Mouse (Mus musculus): Measurements from ENCODE around the gene Mrpl52. TPM values are rescaled to one million over a fixed set of nuclear protein-coding genes. Genes with fewer than 3 reads are reported as not detected.

The Mrpl52 gene
- 103 and 131 TPM in 2 replicates for total RNA-seq (2017)

DNA sequence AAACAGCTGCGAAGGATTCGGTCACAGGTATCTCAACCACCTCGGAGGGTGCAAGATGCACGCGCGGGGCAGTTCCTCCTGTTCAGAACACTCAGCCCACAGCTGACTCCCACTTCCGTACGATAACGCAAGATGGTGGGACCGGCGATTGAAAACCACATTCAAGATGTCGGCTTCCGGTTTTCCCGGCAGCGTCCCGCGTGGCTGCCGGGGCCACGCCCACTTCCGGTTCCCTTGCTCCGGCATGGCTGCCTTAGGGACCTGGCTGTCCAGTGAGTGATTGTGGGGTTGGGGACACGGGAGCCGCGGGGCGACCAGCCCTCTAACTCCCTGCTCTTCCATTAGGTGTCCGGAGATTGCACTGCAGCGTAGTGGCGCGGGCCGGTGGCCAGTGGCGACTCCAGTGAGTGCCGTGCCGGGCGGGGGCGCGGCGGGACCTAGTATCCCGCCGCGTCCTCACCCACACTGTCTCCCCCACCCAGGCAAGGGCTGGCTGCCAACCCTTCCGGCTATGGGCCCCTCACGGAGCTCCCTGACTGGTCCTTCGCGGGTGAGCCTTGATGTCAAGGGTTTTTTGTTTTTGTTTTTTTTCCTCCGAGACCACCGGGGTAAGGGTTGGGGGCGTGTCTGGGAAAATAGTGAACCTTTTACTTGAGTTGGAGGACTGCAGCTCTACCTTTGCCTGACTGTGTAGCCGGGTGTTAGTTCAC is at the start of gene Mrpl52:
Gene Mrpl52 (plus strand): TSS at position 221 of the 710 bp plus-strand sequence.
- ATAC-seq (replicated peaks in 1 of 2; ENCODE audit: insufficient read depth in 1 of 2, low FRiP score in 2 of 2, low TSS enrichment in 1 of 2, low read depth in 1 of 2, poor library complexity in 2 of 2, severe bottlenecking in 2 of 2), result peak; percentile 72 to 78

DNA sequence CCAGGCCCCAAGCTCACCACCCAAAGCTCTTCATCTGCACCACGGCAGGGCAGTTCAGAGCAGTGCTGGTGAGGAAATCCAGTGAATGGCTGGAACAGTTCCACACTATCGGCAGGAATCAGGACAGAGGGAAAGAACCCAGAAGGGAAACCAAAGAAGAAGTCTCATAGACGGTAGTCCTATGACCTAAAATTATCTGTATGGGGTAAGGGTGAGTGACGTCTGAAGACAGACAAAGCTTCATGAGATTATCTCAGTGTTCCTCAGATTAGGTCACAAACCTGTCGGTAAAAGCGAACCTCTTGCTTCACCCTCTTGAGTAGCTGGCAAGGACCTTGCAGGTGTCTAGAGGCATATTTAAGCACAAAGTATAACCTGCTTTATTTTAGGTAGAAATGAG is 49.5 kb upstream of the Mrpl52 start:
- ATAC-seq (replicated peaks in 1 of 2; ENCODE audit: insufficient read depth in 1 of 2, low FRiP score in 2 of 2, low TSS enrichment in 1 of 2, low read depth in 1 of 2, poor library complexity in 2 of 2, severe bottlenecking in 2 of 2), result no peak

DNA sequence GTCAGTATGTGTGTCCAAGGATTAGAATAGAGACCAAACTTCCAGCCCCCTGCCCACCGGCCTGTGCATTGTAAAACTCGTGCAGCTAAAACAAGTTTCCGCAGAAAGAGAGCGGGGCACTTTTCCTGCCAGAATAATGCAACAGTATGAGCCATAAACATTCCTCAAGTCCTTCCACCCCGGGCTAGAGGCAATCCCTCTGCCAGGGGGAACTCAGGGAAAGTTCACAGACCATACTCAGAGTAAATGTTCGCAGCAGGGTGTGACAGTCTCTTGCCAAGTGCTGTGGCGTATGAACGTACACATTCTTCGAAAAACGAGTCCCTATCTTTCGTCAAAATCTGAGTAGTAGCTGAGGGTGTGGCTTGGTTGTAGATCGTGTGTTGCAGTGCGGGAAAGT is 47.1 kb upstream of the Mrpl52 start:
- ATAC-seq (replicated peaks in 1 of 2; ENCODE audit: insufficient read depth in 1 of 2, low FRiP score in 2 of 2, low TSS enrichment in 1 of 2, low read depth in 1 of 2, poor library complexity in 2 of 2, severe bottlenecking in 2 of 2), result no peak

DNA sequence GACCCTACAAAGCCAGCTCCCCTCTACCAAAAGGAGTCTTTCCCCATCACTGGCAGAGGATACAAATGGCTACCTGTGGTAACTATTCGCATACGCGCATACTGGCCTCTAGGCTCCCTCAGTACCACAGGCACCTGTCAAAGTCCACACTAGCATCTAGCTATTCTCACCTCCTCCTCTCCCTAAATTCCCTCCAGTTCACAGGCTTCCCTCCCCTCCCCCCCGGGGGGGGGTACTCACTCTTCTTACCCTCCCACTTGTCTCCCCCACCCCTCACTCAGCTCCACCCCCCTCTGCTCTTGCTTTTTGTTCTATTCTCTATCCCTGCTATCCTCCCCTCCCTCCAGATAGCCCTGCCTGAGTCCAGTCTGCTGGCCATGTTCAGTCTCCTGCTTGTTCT is 46.1 kb upstream of the Mrpl52 start:
- no peak for ATAC-seq (replicated peaks in 1 of 2; ENCODE audit: insufficient read depth in 1 of 2, low FRiP score in 2 of 2, low TSS enrichment in 1 of 2, low read depth in 1 of 2, poor library complexity in 2 of 2, severe bottlenecking in 2 of 2)

DNA sequence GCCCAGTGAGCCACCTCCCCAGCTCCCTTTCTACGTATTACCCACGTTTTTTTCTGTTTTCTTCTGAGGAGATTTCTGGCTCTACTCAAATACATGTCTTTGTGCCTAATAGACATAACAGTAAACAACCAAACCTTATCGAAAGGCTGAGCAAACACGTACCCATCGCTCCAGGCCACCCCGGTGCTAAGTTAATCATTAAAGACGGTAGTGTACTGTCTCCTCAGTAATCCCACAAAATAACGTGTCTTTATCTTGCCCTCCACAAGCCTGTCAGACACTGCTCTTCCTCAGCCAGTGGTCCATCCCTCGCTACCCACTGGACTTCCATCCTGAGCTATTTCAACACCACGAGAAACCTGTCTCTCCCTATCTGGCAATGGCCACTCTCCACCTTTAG is 44.9 kb upstream of the Mrpl52 start:
- no peak for ATAC-seq (replicated peaks in 1 of 2; ENCODE audit: insufficient read depth in 1 of 2, low FRiP score in 2 of 2, low TSS enrichment in 1 of 2, low read depth in 1 of 2, poor library complexity in 2 of 2, severe bottlenecking in 2 of 2)

DNA sequence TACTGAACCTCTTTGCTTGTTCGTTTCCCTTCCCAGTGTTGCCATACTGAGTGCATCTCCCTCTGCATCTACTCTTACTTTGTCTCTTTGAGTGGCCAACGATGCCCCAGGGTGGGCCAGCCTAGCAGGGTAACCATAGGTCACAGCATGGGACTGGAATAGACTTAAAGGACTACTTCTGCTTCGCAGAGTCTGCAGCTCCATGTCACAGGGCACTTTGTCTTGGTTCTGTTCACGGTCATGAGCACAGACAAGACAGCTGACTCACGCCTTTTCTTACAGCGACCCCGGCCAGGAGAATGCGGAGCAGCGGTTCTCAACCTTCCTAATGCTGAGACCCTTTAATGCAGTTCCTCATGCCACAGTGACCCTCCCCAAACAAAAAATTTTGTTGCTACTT is 44.1 kb upstream of the Mrpl52 start:
- no peak for ATAC-seq (replicated peaks in 1 of 2; ENCODE audit: insufficient read depth in 1 of 2, low FRiP score in 2 of 2, low TSS enrichment in 1 of 2, low read depth in 1 of 2, poor library complexity in 2 of 2, severe bottlenecking in 2 of 2)

DNA sequence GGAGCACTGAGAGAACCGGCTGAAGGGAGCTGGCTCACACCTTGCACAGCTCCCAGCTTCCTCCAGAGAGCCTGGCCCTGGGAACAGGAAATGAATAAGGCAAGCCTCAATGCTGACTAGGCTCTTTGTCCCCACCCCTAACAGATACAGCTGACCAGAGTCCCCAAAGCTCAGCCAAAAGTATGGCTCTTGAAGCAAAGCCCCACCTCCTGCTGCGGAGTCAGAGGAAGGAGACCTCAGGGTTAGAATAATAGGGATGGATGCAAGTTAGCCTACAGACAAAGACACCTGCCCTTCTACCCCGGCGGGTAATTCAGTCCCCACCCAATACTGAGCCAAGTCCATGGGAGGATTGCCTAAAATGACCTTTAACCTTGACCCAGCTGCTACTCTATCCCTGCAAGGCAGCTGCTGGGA is 43.3 kb upstream of the Mrpl52 start:
- ATAC-seq (replicated peaks in 1 of 2; ENCODE audit: insufficient read depth in 1 of 2, low FRiP score in 2 of 2, low TSS enrichment in 1 of 2, low read depth in 1 of 2, poor library complexity in 2 of 2, severe bottlenecking in 2 of 2), result peak; percentile 30 to 48; a peak in 2 of 4 replicates

DNA sequence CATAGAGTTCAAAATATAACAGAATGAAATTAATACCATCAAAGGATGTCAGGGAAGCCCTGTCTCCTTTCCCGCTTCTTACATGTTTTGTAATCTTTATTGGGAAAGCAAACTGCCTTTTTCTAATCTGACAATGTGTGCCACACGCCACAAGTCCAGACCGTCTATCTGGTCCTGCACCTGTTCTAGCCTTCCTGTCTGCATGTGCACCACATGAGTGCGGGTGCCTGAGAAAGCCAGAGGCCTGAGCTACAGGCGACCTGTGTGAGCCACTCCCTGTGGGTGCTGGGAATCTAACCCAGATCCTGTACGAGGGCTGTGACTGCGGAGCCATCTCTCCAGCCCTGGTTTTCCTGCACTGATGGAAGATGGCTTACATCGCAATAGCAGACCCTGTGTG is 42.3 kb upstream of the Mrpl52 start:
- no peak; a peak in 1 of 4 replicates for ATAC-seq (replicated peaks in 1 of 2; ENCODE audit: insufficient read depth in 1 of 2, low FRiP score in 2 of 2, low TSS enrichment in 1 of 2, low read depth in 1 of 2, poor library complexity in 2 of 2, severe bottlenecking in 2 of 2)

DNA sequence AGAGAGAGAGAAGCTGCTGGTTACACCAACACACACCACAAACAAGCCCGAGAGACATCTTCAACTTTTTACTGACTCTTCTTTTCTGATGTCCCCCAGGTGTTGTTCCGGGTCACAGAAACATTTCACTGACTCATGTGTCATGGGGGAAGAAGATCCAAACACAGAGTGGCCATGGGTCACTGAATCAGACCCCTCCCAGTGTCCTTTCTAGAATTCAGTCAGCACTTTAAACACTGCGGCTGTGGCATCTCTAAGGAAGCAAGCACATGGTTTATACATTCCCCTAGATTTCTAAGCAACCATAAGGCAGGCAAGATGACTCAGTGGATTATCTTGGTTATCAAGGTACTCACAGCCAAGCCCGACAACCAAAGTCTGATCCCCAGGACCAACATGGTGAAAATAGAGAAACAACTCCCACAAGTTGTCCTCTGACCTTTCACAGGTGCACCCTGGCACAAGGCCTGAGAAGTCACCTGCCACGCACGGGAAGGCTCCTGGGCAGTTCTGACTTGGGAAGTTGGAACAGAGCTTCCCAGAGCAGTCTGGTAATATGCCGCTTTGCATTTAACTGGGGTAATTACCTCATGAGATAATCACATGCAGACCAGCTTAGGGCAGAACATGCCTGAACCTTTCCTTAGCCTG is 40.6 kb upstream of the Mrpl52 start:
- no peak for ATAC-seq (replicated peaks in 1 of 2; ENCODE audit: insufficient read depth in 1 of 2, low FRiP score in 2 of 2, low TSS enrichment in 1 of 2, low read depth in 1 of 2, poor library complexity in 2 of 2, severe bottlenecking in 2 of 2)

DNA sequence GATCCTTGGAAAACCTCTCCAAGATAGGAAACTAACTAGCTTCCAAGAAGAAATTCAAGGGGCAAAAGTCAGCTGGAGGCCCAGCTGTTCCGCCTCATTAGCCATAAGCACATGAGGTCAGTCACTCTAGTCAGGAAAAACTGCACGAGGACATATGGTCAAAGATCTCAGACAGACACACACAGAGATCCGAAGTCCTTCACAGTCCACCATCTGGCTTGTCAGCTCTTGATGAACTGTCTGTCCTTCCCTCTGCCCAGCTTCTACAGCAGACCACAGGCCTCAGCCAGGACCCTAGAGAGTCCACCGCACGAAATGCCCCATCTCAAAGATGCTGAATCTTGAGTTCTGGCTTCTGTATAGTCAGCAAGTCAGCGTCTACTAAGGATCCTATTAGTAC is 39.2 kb upstream of the Mrpl52 start:
- ATAC-seq (replicated peaks in 1 of 2; ENCODE audit: insufficient read depth in 1 of 2, low FRiP score in 2 of 2, low TSS enrichment in 1 of 2, low read depth in 1 of 2, poor library complexity in 2 of 2, severe bottlenecking in 2 of 2), result no peak

DNA sequence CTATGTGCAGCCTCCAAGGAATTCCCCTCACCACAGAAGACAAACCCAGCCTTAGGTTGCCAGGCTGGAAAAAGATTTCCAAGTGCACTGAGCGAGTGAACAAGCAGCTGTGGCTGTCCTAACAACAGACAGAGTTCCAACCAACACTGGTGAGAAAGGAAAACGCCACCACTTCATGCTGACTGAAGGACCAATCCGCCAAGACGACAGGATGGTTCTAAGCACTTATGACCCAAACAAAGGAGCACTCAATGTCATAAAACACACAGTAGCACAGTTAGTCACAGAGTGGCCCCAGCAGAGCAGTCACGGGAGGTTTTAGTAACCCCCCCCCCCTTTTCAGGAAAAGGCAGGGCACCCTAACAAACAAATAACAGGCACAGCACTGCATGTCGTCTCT is 35.9 kb upstream of the Mrpl52 start:
- ATAC-seq (replicated peaks in 1 of 2; ENCODE audit: insufficient read depth in 1 of 2, low FRiP score in 2 of 2, low TSS enrichment in 1 of 2, low read depth in 1 of 2, poor library complexity in 2 of 2, severe bottlenecking in 2 of 2), result no peak

DNA sequence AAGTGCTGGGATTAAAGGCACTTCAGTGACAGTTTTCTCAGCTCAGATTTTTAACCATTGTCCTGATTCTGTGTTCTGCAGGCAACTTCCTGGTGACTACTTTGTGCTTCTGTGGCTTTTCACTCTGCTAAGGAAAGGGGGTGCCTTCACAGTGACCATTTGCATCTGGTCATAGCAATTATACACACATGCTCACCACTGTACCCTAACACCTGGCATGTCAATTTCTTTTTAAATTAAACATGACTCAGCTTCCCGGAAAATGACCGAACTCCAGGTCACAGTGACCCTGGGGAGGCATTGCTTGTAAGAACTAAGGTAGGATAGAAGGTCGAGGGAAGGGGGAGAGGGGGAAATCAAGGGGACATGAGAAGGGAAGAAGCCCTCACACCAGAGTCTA is 32.9 kb upstream of the Mrpl52 start:
- no peak for ATAC-seq (replicated peaks in 1 of 2; ENCODE audit: insufficient read depth in 1 of 2, low FRiP score in 2 of 2, low TSS enrichment in 1 of 2, low read depth in 1 of 2, poor library complexity in 2 of 2, severe bottlenecking in 2 of 2)

DNA sequence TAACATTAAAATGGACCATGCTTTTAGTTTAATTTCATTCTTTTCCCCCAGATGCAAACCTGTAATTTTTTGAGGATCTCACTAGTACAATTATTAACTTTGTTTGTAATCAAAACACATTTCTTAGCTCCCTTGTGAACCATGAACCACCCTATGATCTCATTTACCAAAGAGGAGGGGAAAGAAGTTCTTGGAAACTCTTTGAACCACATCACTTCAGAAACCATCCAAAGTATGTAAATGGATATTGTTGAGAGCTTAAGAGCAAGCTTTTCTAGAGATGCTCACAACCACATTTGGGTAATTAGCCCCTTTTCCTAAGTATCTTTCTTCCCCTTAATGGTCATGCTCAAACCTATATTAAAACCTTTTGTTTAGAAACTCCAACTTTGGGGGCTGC is 32.4 kb upstream of the Mrpl52 start:
- no peak for ATAC-seq (replicated peaks in 1 of 2; ENCODE audit: insufficient read depth in 1 of 2, low FRiP score in 2 of 2, low TSS enrichment in 1 of 2, low read depth in 1 of 2, poor library complexity in 2 of 2, severe bottlenecking in 2 of 2)

DNA sequence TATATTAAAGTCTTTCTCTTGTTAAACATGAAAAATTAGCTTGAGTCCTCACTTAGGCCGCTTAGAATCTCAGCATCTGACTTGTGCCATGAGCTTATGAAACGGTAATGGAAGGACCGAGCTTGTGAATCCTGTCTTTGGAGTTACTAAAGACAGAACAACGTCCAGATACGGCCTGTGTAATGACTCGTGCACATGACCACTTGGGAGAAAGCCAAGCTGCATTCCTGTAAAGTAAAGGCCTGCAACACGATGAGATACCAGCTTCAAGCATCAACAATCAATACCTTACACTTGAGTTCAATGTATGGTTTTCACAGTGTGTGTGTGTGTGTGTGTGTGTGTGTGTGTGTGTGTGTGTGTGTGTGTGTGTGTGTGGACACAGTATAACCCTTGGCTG is 30.0 kb upstream of the Mrpl52 start:
- no peak for ATAC-seq (replicated peaks in 1 of 2; ENCODE audit: insufficient read depth in 1 of 2, low FRiP score in 2 of 2, low TSS enrichment in 1 of 2, low read depth in 1 of 2, poor library complexity in 2 of 2, severe bottlenecking in 2 of 2)

DNA sequence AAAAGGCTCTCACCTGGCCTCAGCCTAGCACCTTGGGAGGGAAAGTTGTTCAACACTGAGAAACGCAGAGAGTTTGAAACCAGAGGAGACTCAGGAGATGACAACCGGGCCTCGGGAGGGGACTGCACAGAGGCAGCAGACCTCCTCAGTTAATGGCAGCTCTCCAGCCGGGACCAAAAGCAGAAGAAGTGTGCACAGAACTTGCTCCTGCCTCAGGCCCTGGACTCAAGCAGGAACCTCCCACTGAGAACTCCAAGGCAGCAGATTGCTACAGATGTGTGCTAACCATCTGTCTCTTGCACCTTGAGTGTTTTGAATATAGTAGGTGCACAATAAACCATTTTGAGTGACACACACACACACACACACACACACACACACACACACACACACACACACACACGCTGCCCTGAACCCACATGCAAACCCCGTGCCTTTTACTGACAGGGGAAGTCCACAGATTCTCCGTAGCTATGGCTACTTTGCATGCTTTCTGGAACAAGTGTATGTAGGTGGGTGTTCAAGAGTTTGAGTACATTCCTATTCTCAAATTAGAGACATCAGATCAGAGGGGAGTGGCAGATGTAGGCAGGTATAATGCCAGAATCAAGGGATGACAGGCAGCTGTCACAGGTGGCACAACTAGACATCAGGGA is 28.7 kb upstream of the Mrpl52 start:
- peak; percentile 37 to 58; a peak in 2 of 4 replicates for ATAC-seq (replicated peaks in 1 of 2; ENCODE audit: insufficient read depth in 1 of 2, low FRiP score in 2 of 2, low TSS enrichment in 1 of 2, low read depth in 1 of 2, poor library complexity in 2 of 2, severe bottlenecking in 2 of 2)

DNA sequence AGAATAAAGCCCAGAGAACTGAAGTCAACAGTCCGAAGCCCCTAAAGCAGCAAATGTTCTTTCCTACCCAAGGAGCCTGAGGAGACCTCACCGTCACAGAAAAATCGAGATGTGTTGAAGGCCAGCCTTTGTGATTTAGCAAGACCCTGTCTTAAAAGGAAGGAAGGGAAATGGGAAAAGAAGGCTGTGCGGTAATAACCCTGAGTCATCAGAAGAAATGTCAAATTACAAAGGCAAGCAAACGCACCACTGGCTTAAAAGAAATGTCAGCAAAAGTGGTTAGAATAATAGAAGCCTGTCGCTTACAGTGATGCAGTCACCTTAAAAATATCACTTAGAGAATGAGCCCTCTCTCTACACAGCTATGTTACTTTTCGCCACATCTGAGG is 28.2 kb upstream of the Mrpl52 start:
- no peak for ATAC-seq (replicated peaks in 1 of 2; ENCODE audit: insufficient read depth in 1 of 2, low FRiP score in 2 of 2, low TSS enrichment in 1 of 2, low read depth in 1 of 2, poor library complexity in 2 of 2, severe bottlenecking in 2 of 2)

DNA sequence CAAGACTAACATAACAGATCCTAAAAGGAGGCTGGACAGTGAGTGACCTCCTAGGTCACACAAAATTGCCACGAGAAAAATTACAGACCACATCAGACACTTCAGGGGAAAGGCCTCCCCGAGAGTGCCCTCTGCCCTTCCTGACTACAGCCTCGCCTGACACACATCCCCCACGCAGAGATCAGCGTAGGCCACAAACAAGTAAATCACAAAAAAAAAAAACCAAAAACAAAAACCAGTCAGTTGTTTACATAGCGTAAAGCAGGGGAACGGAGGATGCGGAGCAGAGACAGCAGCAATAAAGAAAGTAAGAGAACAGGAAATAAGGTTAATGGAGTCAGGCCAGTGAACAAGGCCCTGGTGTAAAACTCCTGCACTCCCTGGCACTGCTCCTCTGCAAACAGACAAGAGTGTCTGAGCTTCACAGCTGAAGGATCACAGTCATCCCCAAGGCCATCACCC is 27.8 kb upstream of the Mrpl52 start:
- ATAC-seq (replicated peaks in 1 of 2; ENCODE audit: insufficient read depth in 1 of 2, low FRiP score in 2 of 2, low TSS enrichment in 1 of 2, low read depth in 1 of 2, poor library complexity in 2 of 2, severe bottlenecking in 2 of 2), result no peak

DNA sequence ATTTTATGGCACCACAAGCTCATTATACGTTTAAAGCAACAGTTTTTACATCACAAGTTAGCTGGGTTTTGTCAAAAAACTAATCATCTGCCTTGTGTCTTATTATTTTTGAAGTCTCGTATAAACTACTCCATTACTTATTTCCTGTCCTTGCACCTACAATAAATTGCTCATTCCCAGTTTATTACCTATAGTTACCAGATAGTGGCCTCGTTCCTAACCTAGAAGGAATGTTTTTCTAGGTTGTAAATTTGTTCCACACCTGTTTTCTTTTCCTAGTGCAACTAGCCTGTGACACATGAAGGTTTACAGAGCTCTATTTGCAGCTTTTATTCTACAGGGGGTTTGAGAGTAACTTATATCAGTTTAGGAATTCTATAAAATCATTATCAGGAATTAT is 25.0 kb upstream of the Mrpl52 start:
- no peak for ATAC-seq (replicated peaks in 1 of 2; ENCODE audit: insufficient read depth in 1 of 2, low FRiP score in 2 of 2, low TSS enrichment in 1 of 2, low read depth in 1 of 2, poor library complexity in 2 of 2, severe bottlenecking in 2 of 2)

Measured in hematopoietic stem cell, adult 5-6 weeks (primary cell).